Mouse (Mus musculus): Measurements from ENCODE around the gene Nmnat2. TPM values are rescaled to one million over a fixed set of nuclear protein-coding genes. Genes with fewer than 3 reads are reported as not detected.

The Nmnat2 gene
- total and polyA plus RNA-seq, 3 experiments, result 1.3 to 2.8 TPM; not detected in 1

DNA sequence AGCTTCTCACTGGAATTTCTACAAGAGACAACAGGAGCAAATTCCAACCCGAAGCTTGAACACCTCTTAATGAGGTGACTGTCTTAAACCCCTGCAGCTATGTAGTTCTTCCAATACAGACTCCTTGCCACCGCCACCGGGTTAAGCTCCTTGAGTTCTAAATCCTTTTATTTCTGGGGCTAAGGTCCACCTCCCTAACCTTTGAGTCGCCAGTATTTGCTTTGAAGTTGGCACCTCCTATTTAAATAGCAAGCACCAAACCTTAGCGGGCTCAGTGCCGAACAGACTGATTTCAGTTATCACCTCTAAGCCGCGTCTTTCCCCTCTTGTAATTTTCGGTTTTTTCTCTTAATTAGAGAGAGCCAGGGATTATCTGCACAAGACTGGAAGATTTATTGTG lies 118.6 kb downstream of the Nmnat2 start:
- peaks cover 0 to 5% of the 10 kb centered on the region in 2 experiments; a peak in 2 of 4 replicates for H3K4me1 ChIP-seq (ENCODE audit: control insufficient read depth in 1 of 2, insufficient read depth in 2 of 2, low read length in 2 of 2)
- no peaks in the 10 kb centered on the region for H3K27me3 ChIP-seq (ENCODE audit: control insufficient read depth in 1 of 2, insufficient read depth in 2 of 2, low read length in 2 of 2)
- H3K27ac ChIP-seq (ENCODE audit: control insufficient read depth, low read depth, low read length), result no peak overlapping the region
- H3K36me3 ChIP-seq (ENCODE audit: control insufficient read depth in 1 of 2, insufficient read depth in 2 of 2, low read length in 2 of 2), result peaks cover 0 to 4% of the 10 kb centered on the region in 2 experiments; a peak in 2 of 4 replicates
- no peaks in the 10 kb centered on the region for H3K79me2 ChIP-seq (ENCODE audit: control insufficient read depth, insufficient read depth, low read length, poor library complexity)
- H3K9me3 ChIP-seq (replicated peaks; ENCODE audit: insufficient read depth, low read length), result no peaks in the 10 kb centered on the region
- no peak for DNase-seq (ENCODE audit: low read depth, low spot score)
- no peak overlapping the region for H3K4me3 ChIP-seq (ENCODE audit: control insufficient read depth in 1 of 2, insufficient read depth in 1 of 2, low read depth in 2 of 2, low read length in 2 of 2)
- no peak overlapping the region for H3K9ac ChIP-seq (ENCODE audit: control insufficient read depth, low read depth, low read length, poor library complexity, severe bottlenecking)
- no peak for TF ChIP-seq POLR2AphosphoS2 (IDR thresholded peaks at IDR 0.05; ENCODE audit: low read length)
- TF ChIP-seq TAL1 (IDR thresholded peaks at IDR 0.05; ENCODE audit: low read length), result no peak
- no peak for TF ChIP-seq ZNF384 (IDR thresholded peaks at IDR 0.05; ENCODE audit: low read depth, low read length)
- TF ChIP-seq NRF1 (IDR thresholded peaks at IDR 0.05; ENCODE audit: insufficient read depth, low read depth, low read length, poor library complexity, severe bottlenecking), result no peak
- no peak for TF ChIP-seq ZKSCAN1 (IDR thresholded peaks at IDR 0.05; ENCODE audit: low read depth, low read length)
- TF ChIP-seq SIN3A (IDR thresholded peaks at IDR 0.05; ENCODE audit: low read length), result no peak
- TF ChIP-seq ZMIZ1 (IDR thresholded peaks at IDR 0.05; ENCODE audit: low read depth, low read length), result no peak
- TF ChIP-seq USF2 (IDR thresholded peaks at IDR 0.05; ENCODE audit: borderline replicate concordance in 1 of 2, insufficient read depth in 1 of 2, low read depth in 1 of 2, low read length in 2 of 2), result no peak
- TF ChIP-seq EP300 (IDR thresholded peaks at IDR 0.05; ENCODE audit: low read depth in 1 of 2, low read length in 2 of 2), result no peak
- TF ChIP-seq MEF2A (IDR thresholded peaks at IDR 0.05; ENCODE audit: extremely low read depth, insufficient replicate concordance, low read depth, low read length, poor library complexity, severe bottlenecking), result no peak
- no peak for TF ChIP-seq RCOR1 (IDR thresholded peaks at IDR 0.05; ENCODE audit: low read depth, low read length)
- no peak for TF ChIP-seq E2F4 (IDR thresholded peaks at IDR 0.05; ENCODE audit: borderline replicate concordance, low read depth, low read length)
- TF ChIP-seq CTCF (IDR thresholded peaks at IDR 0.05 in 2 of 3, conservative IDR thresholded peaks at IDR 0.05 in 1 of 3; ENCODE audit: control insufficient read depth in 1 of 3, insufficient read depth in 1 of 3, low read depth in 2 of 3, low read length in 3 of 3, poor library complexity in 1 of 3, severe bottlenecking in 1 of 3), result no peak
- TF ChIP-seq MAX (IDR thresholded peaks at IDR 0.05; ENCODE audit: low read length), result no peak
- TF ChIP-seq CHD1 (IDR thresholded peaks at IDR 0.05; ENCODE audit: low read depth, low read length), result no peak
- TF ChIP-seq TCF12 (IDR thresholded peaks at IDR 0.05; ENCODE audit: low read depth, low read length), result no peak
- TF ChIP-seq MYB (IDR thresholded peaks at IDR 0.05; ENCODE audit: low read depth, low read length), result no peak
- TF ChIP-seq KAT2A (conservative IDR thresholded peaks at IDR 0.05; ENCODE audit: low read depth, low read length), result no peak
- TF ChIP-seq POLR2AphosphoS5 (IDR thresholded peaks at IDR 0.05; ENCODE audit: borderline replicate concordance, low read depth, low read length), result no peak

DNA sequence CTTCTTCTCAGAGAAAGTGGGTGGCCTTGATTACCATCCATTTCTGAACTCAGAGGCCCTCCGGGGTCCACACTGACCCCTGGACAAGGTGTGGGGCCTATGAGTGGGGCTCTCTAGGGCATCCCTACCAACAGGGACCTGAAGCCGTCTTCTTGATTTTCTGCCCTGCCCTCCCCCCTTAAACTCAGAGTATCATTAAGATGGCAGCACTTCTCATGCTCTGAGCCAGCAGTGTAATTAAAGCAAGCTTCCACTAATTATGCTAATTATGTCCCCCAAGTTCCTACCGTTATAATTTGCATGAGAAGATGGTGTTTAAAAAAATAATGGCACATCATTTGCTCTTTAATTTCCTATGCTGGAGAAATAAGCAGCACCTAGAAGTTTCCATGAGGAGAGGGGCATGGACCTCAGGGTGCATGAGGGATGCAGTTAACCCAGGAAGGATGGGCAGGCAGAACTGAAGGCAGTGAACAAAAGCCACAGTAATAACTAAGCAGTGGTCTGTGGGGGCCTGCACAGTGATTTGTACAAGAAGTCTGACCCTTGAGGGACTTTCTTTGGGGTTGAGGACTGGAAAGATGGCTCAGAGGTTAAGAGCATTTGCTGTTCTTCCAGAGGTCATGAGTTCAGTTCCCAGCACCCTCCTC lies 120.4 kb downstream of the Nmnat2 start:
- Histone ChIP-seq H3K9me3 (replicated peaks; ENCODE audit: insufficient read depth, low read length) (no peaks in the 10 kb centered on the region), H3K27me3 (ENCODE audit: control insufficient read depth in 1 of 2, insufficient read depth in 2 of 2, low read length in 2 of 2) (no peaks in the 10 kb centered on the region), H3K79me2 (ENCODE audit: control insufficient read depth, insufficient read depth, low read length, poor library complexity) (no peaks in the 10 kb centered on the region), H3K4me1 (ENCODE audit: control insufficient read depth in 1 of 2, insufficient read depth in 2 of 2, low read length in 2 of 2) (peaks cover 0 to 5% of the 10 kb centered on the region in 2 experiments; a peak in 2 of 4 replicates), H3K27ac (ENCODE audit: control insufficient read depth, low read depth, low read length) (no peak overlapping the region), H3K4me3 (ENCODE audit: control insufficient read depth in 1 of 2, insufficient read depth in 1 of 2, low read depth in 2 of 2, low read length in 2 of 2) (no peak overlapping the region), H3K36me3 (ENCODE audit: control insufficient read depth in 1 of 2, insufficient read depth in 2 of 2, low read length in 2 of 2) (peaks cover 0 to 4% of the 10 kb centered on the region in 2 experiments; a peak in 2 of 4 replicates), H3K9ac (ENCODE audit: control insufficient read depth, low read depth, low read length, poor library complexity, severe bottlenecking) (no peak overlapping the region)
- TF ChIP-seq CTCF (IDR thresholded peaks at IDR 0.05 in 2 of 3, conservative IDR thresholded peaks at IDR 0.05 in 1 of 3; ENCODE audit: control insufficient read depth in 1 of 3, insufficient read depth in 1 of 3, low read depth in 2 of 3, low read length in 3 of 3, poor library complexity in 1 of 3, severe bottlenecking in 1 of 3) (no peak), MYB (IDR thresholded peaks at IDR 0.05; ENCODE audit: low read depth, low read length) (no peak), KAT2A (conservative IDR thresholded peaks at IDR 0.05; ENCODE audit: low read depth, low read length) (no peak), MYC (IDR thresholded peaks at IDR 0.05; ENCODE audit: low read depth, low read length) (no peak), E2F4 (IDR thresholded peaks at IDR 0.05; ENCODE audit: borderline replicate concordance, low read depth, low read length) (no peak), TAL1 (IDR thresholded peaks at IDR 0.05; ENCODE audit: low read length) (no peak), RCOR1 (IDR thresholded peaks at IDR 0.05; ENCODE audit: low read depth, low read length) (no peak), POLR2AphosphoS2 (IDR thresholded peaks at IDR 0.05; ENCODE audit: low read length) (no peak), MAX (IDR thresholded peaks at IDR 0.05; ENCODE audit: low read length) (no peak), NRF1 (IDR thresholded peaks at IDR 0.05; ENCODE audit: insufficient read depth, low read depth, low read length, poor library complexity, severe bottlenecking) (no peak), MAFK (IDR thresholded peaks at IDR 0.05; ENCODE audit: borderline replicate concordance, low read depth, low read length) (no peak), TBP (IDR thresholded peaks at IDR 0.05; ENCODE audit: low read depth, low read length) (no peak), NELFE (IDR thresholded peaks at IDR 0.05; ENCODE audit: low read depth, low read length) (no peak)
- DNase-seq (ENCODE audit: low read depth, low spot score), result no peak

Data from MEL (cell line).